Mouse (Mus musculus) gastrocnemius, postnatal 36 days (tissue): ENCODE data around the gene Dxo. TPM values are rescaled to one million over a fixed set of nuclear protein-coding genes. Genes with fewer than 3 reads are reported as not detected.

Experiments
- DNase-seq, 2 experiments: peaks; one replicate each; pipeline ENCODE4 v3.0.0; 2022
- intact Hi-C: fragments of 180-260 bp; cut with DNase I; formaldehyde crosslinking; loops from one replicate; pipeline ENCODE4 v1.15.1; 2025
- microRNA-seq, 2 experiments: library from miRNA; unstranded; fragments of <30 nt; microRNA quantifications; one replicate each; pipeline ENCODE4 v1.2.0; 2021
- total RNA-seq, 2 experiments: library from RNA; stranded (reverse); gene quantifications; 2 replicates each; pipeline ENCODE4 v1.2.3; 2021

The Dxo gene
- total RNA-seq, 2 experiments from 2014 or later = 6.5 to 9.1 TPM

GRCm38 (mm10) chr17:34862416-34863081 is 25.7 kb downstream of the Dxo start, which contains the start of gene Cfb:
Gene Cfb, minus strand, starts transcription at chr17:34862518.
- no peak for DNase-seq
- intact Hi-C loops = no loop called here

GRCm38 (mm10) chr17:34865981-34866380 is 29.2 kb downstream of the Dxo start:
- intact Hi-C loops = no loop called here
- DNase-seq = no peak

GRCm38 (mm10) chr17:34874321-34874720 is 37.5 kb downstream of the Dxo start:
- intact Hi-C loops = no loop called here

GRCm38 (mm10) chr17:34879336-34879879 is 42.6 kb downstream of the Dxo start, which contains the start of gene Zbtb12:
Gene Zbtb12, plus strand, starts transcription at chr17:34879483.
- DNase-seq = no peak
- intact Hi-C loops = no loop called here

More at GRCm38 (mm10) chr17:34874321-34874720, 37.5 kb downstream of the Dxo start:
- DNase-seq = no peak

GRCm38 (mm10) chr17:34881166-34881565 is 44.3 kb downstream of the Dxo start:
- intact Hi-C loops = no loop called here
- DNase-seq = no peak

- intact Hi-C loops = no loop called here
- no peak for DNase-seq
These were observed 45.0 kb downstream of the Dxo start, which contains the start of gene Gm20547 for GRCm38 (mm10) chr17:34881683-34882310. Gene Gm20547, minus strand, starts transcription at chr17:34882042.

GRCm38 (mm10) chr17:34883332-34883731 is 46.5 kb downstream of the Dxo start:
- DNase-seq = no peak
- intact Hi-C loops = no loop called here

GRCm38 (mm10) chr17:34884704-34885103 is 47.9 kb downstream of the Dxo start:
- intact Hi-C loops = no loop called here
- DNase-seq = no peak

GRCm38 (mm10) chr17:34885615-34886014 is 48.8 kb downstream of the Dxo start:
- intact Hi-C loops = no loop called here
- DNase-seq = no peak

- intact Hi-C loops = no loop called here
These were observed 51.1 kb downstream of the Dxo start for GRCm38 (mm10) chr17:34887942-34888341.

More at GRCm38 (mm10) chr17:34887942-34888341, 51.1 kb downstream of the Dxo start:
- DNase-seq = no peak

Small RNA genes within 50 kb of the gene (microRNA-seq; reads per million reads assigned to microRNA genes)
- gene Mir6970 = 0 to 0.36 reads per million in 2 experiments
- 1.5 to 2.1 reads per million in 2 experiments for gene Mir6971
- 0 reads per million in 2 experiments for gene Mir6972

Other genes starting within 250 kb of the Dxo start
- gene Gpsm3, start 247.2 kb upstream of the Dxo start, total RNA-seq = 1 to 10 TPM; 1.9 to 2.8 TPM
- 10 to 100 TPM; 12.1 to 13.9 TPM for gene Pbx2, start 245.8 kb upstream of the Dxo start, total RNA-seq
- gene Ager, start 239.2 kb upstream of the Dxo start, total RNA-seq = under 1 TPM in 1 of 2 experiments, not detected in 1; 0.28 TPM
- 10 to 100 TPM; 17.3 to 18.0 TPM for gene Rnf5, start 233.3 kb upstream of the Dxo start, total RNA-seq
- 10 to 100 TPM; 61.5 to 63.2 TPM for gene Agpat1, start 232.8 kb upstream of the Dxo start, total RNA-seq
- gene Egfl8, start 221.0 kb upstream of the Dxo start, total RNA-seq = 1 to 10 TPM; 1.3 to 2.6 TPM
- gene Ppt2, start 208.5 kb upstream of the Dxo start, total RNA-seq = 10 to 100 TPM; 36.2 to 40.0 TPM
- 1 to 10 TPM in 1 of 2 experiments, under 1 TPM in 1; 0.35 to 1.5 TPM for gene Prrt1, start 207.5 kb upstream of the Dxo start, total RNA-seq
- 1 to 10 TPM; 6.0 to 8.2 TPM for gene Fkbpl, start 192.3 kb upstream of the Dxo start, total RNA-seq
- 1 to 10 TPM; 5.7 to 6.6 TPM for gene Atf6b, start 189.9 kb upstream of the Dxo start, total RNA-seq
- gene Tnxb, start 166.5 kb upstream of the Dxo start, total RNA-seq = 10 to 100 TPM; 33.8 to 37.0 TPM
- 1 to 10 TPM; 3.6 to 6.3 TPM for gene C4b, start 93.1 kb upstream of the Dxo start, total RNA-seq
- not detected for gene Cyp21a1, start 32.5 kb upstream of the Dxo start, total RNA-seq
- 1 to 10 TPM; 5.8 to 8.7 TPM for gene Stk19, start 74 bp upstream of the Dxo start, total RNA-seq
- 10 to 100 TPM; 17.0 to 20.0 TPM for gene Skiv2l, start 13.2 kb downstream of the Dxo start, total RNA-seq
- gene Nelfe, start 13.4 kb downstream of the Dxo start, total RNA-seq = 1 to 10 TPM; 8.8 to 9.0 TPM
- 1 to 10 TPM; 1.5 to 3.4 TPM for gene Cfb, start 25.5 kb downstream of the Dxo start, total RNA-seq
- 1 to 10 TPM; 4.6 to 5.7 TPM for gene Zbtb12, start 42.5 kb downstream of the Dxo start, total RNA-seq
- gene Gm20547, start 45.0 kb downstream of the Dxo start, total RNA-seq = under 1 TPM in 1 of 2 experiments, not detected in 1; 0.20 TPM
- 1 to 10 TPM; 1.4 to 1.5 TPM for gene C2, start 61.2 kb downstream of the Dxo start, total RNA-seq
- 10 to 100 TPM; 24.7 to 28.2 TPM for gene Ehmt2, start 61.5 kb downstream of the Dxo start, total RNA-seq
- under 1 TPM in 1 of 2 experiments, not detected in 1; 0.17 TPM for gene Slc44a4, start 77.4 kb downstream of the Dxo start, total RNA-seq
- gene Neu1, start 94.2 kb downstream of the Dxo start, total RNA-seq = 1 to 10 TPM; 8.0 to 8.5 TPM
- 1 to 10 TPM; 4.6 to 6.1 TPM for gene Hspa1b, start 122.2 kb downstream of the Dxo start, total RNA-seq
- gene Gm20481, start 132.9 kb downstream of the Dxo start, total RNA-seq = not detected
- gene Hspa1a, start 135.1 kb downstream of the Dxo start, total RNA-seq = 10 to 100 TPM in 1 of 2 experiments, 1 to 10 TPM in 1; 8.8 to 10.1 TPM
- 10 to 100 TPM; 18.6 to 23.2 TPM for gene Hspa1l, start 135.7 kb downstream of the Dxo start, total RNA-seq
- 10 to 100 TPM; 13.1 to 15.3 TPM for gene Lsm2, start 144.8 kb downstream of the Dxo start, total RNA-seq
- 10 to 100 TPM; 29.3 to 31.8 TPM for gene Vars, start 164.0 kb downstream of the Dxo start, total RNA-seq
- 10 to 100 TPM; 11.3 to 12.8 TPM for gene Vwa7, start 179.6 kb downstream of the Dxo start, total RNA-seq
- gene Sapcd1, start 191.0 kb downstream of the Dxo start, total RNA-seq = not detected
- gene Msh5, start 209.7 kb downstream of the Dxo start, total RNA-seq = under 1 TPM; 0.20 to 0.35 TPM
- gene Clic1, start 212.9 kb downstream of the Dxo start, total RNA-seq = 10 to 100 TPM; 10.9 to 12.0 TPM
- gene Ddah2, start 222.0 kb downstream of the Dxo start, total RNA-seq = 1 to 10 TPM; 8.4 to 8.9 TPM
- gene Ly6g6c, start 228.4 kb downstream of the Dxo start, total RNA-seq = not detected
- not detected for gene Mpig6b, start 229.2 kb downstream of the Dxo start, total RNA-seq
- not detected for gene Ly6g6e, start 239.9 kb downstream of the Dxo start, total RNA-seq
- gene Ly6g6d, start 241.0 kb downstream of the Dxo start, total RNA-seq = 1 to 10 TPM in 1 of 2 experiments, not detected in 1; 1.8 TPM
- gene Ly6g6f, start 248.6 kb downstream of the Dxo start, total RNA-seq = not detected